Mouse (Mus musculus): ENCODE measurements around the gene Lin7c. TPM values are rescaled to one million over a fixed set of nuclear protein-coding genes. Genes with fewer than 3 reads are reported as not detected.

Gene Lin7c
- polyA plus RNA-seq, 1 experiment from 2014 or later, result 72.0 TPM

- Histone ChIP-seq H3K4me2 (replicated peaks) (no peak overlapping the region), H3K27ac (no peak overlapping the region), H3K9ac (no peak overlapping the region), H3K4me1 (replicated peaks) (peaks cover 35% of the 10 kb centered on the region), H3K27me3 (replicated peaks) (no peaks in the 10 kb centered on the region), H3K4me3 (replicated peaks) (no peak overlapping the region), H3K9me3 (no peaks in the 10 kb centered on the region), H3K36me3 (0 out of 2 replicates have a peak, but pooled peaks cover 3% of the 10 kb centered on the region)
- 85% methylated on average over 4 of the region's 4 CpGs for WGBS
- no peak for ATAC-seq
Observed at GRCm38 (mm10) chr2:109930771-109931170, 40.1 kb downstream of the Lin7c start.

- peak overlapping the region; percentile 7; the same call in 1 of the 2 replicates for H3K4me3 ChIP-seq (replicated peaks)
- H3K4me2 ChIP-seq (replicated peaks), result peak overlapping the region; percentile 48
- H3K36me3 ChIP-seq, result no peaks in the 10 kb centered on the region
- WGBS, result 15% methylated on average over 13 of the region's 13 CpGs
- no peaks in the 10 kb centered on the region for H3K27me3 ChIP-seq (replicated peaks)
- peak overlapping the region; percentile 78; the same call in 1 of the 2 replicates for H3K27ac ChIP-seq
- no peaks in the 10 kb centered on the region for H3K9me3 ChIP-seq
- peaks cover 32% of the 10 kb centered on the region for H3K4me1 ChIP-seq (replicated peaks)
- H3K9ac ChIP-seq, result 0 out of 2 replicates have a peak overlapping the region, but pooled peaks have one; percentile 11
- peak; percentile 72 for ATAC-seq
Observed at GRCm38 (mm10) chr2:109931978-109932780, 41.5 kb downstream of the Lin7c start.

- Histone ChIP-seq H3K36me3 (no peaks in the 10 kb centered on the region), H3K4me2 (replicated peaks) (peak overlapping the region; percentile 48; the same call in 1 of the 2 replicates), H3K9ac (no peak overlapping the region), H3K4me3 (replicated peaks) (no peak overlapping the region), H3K27ac (no peak overlapping the region; the same call in 1 of the 2 replicates), H3K9me3 (no peaks in the 10 kb centered on the region), H3K27me3 (replicated peaks) (no peaks in the 10 kb centered on the region), H3K4me1 (replicated peaks) (peaks cover 27% of the 10 kb centered on the region)
- 61% methylated on average over 3 of the region's 3 CpGs for WGBS
- ATAC-seq, result no peak
Observed at GRCm38 (mm10) chr2:109933151-109933550, 42.5 kb downstream of the Lin7c start.

- ATAC-seq, result no peak
- 48% methylated on average over 4 of the region's 4 CpGs for WGBS
Observed at GRCm38 (mm10) chr2:109934086-109934485, 43.4 kb downstream of the Lin7c start.

GRCm38 (mm10) chr2:109935194-109935593 lies 44.5 kb downstream of the Lin7c start:
- Histone ChIP-seq H3K27me3 (replicated peaks) (no peaks in the 10 kb centered on the region), H3K4me1 (replicated peaks) (peaks cover 20% of the 10 kb centered on the region), H3K9ac (no peak overlapping the region), H3K4me2 (replicated peaks) (no peak overlapping the region), H3K27ac (no peak overlapping the region), H3K36me3 (no peaks in the 10 kb centered on the region), H3K9me3 (no peaks in the 10 kb centered on the region), H3K4me3 (replicated peaks) (no peak overlapping the region)
- 84% methylated on average over 3 of the region's 3 CpGs for WGBS
- no peak for ATAC-seq

More at GRCm38 (mm10) chr2:109934086-109934485, 43.4 kb downstream of the Lin7c start:
- no peak overlapping the region for H3K4me2 ChIP-seq (replicated peaks)
- no peak overlapping the region for H3K27ac ChIP-seq
- H3K36me3 ChIP-seq, result no peaks in the 10 kb centered on the region
- no peaks in the 10 kb centered on the region for H3K27me3 ChIP-seq (replicated peaks)
- no peak overlapping the region for H3K4me3 ChIP-seq (replicated peaks)
- no peak overlapping the region for H3K9ac ChIP-seq
- H3K9me3 ChIP-seq, result no peaks in the 10 kb centered on the region
- peaks cover 24% of the 10 kb centered on the region for H3K4me1 ChIP-seq (replicated peaks)

GRCm38 (mm10) chr2:109935754-109936409 lies 45.2 kb downstream of the Lin7c start:
- H3K4me1 ChIP-seq (replicated peaks), result peaks cover 20% of the 10 kb centered on the region

GRCm38 (mm10) chr2:109936410-109936755 lies 45.7 kb downstream of the Lin7c start:
- Histone ChIP-seq H3K4me3 (replicated peaks) (no peak overlapping the region), H3K27me3 (replicated peaks) (no peaks in the 10 kb centered on the region), H3K4me1 (replicated peaks) (peaks cover 20% of the 10 kb centered on the region), H3K9ac (no peak overlapping the region), H3K4me2 (replicated peaks) (no peak overlapping the region), H3K36me3 (no peaks in the 10 kb centered on the region), H3K27ac (no peak overlapping the region), H3K9me3 (no peaks in the 10 kb centered on the region)
- 39% methylated on average over 2 of the region's 2 CpGs for WGBS
- no peak for ATAC-seq

More at GRCm38 (mm10) chr2:109935754-109936409, 45.2 kb downstream of the Lin7c start:
- no peak overlapping the region for H3K4me2 ChIP-seq (replicated peaks)
- H3K36me3 ChIP-seq, result no peaks in the 10 kb centered on the region
- H3K9ac ChIP-seq, result no peak overlapping the region
- no peak overlapping the region for H3K27ac ChIP-seq
- no peaks in the 10 kb centered on the region for H3K9me3 ChIP-seq
- no peaks in the 10 kb centered on the region for H3K27me3 ChIP-seq (replicated peaks)
- peak; percentile 37; the same call in 1 of the 2 replicates for ATAC-seq
- no peak overlapping the region for H3K4me3 ChIP-seq (replicated peaks)
- WGBS, result 54% methylated on average over 11 of the region's 11 CpGs

GRCm38 (mm10) chr2:109941973-109942444 lies 51.4 kb downstream of the Lin7c start:
- H3K4me2 ChIP-seq (replicated peaks), result no peak overlapping the region
- ATAC-seq, result 0 out of 2 replicates have a peak, but pooled peaks have one; percentile 14
- H3K4me1 ChIP-seq (replicated peaks), result peaks cover 4% of the 10 kb centered on the region; the same call in 1 of the 2 replicates
- no peaks in the 10 kb centered on the region for H3K9me3 ChIP-seq
- no peak overlapping the region for H3K4me3 ChIP-seq (replicated peaks)
- no peaks in the 10 kb centered on the region for H3K27me3 ChIP-seq (replicated peaks)
- WGBS, result 45% methylated on average over 5 of the region's 5 CpGs
- no peak overlapping the region for H3K9ac ChIP-seq
- no peak overlapping the region for H3K27ac ChIP-seq
- no peaks in the 10 kb centered on the region for H3K36me3 ChIP-seq

- 81% methylated on average over 8 of the region's 8 CpGs for WGBS
- H3K4me3 ChIP-seq (replicated peaks), result no peak overlapping the region
Observed at GRCm38 (mm10) chr2:109942810-109943570, 52.3 kb downstream of the Lin7c start.

GRCm38 (mm10) chr2:109944995-109945394 lies 54.3 kb downstream of the Lin7c start:
- Histone ChIP-seq H3K4me1 (replicated peaks) (peaks cover 4% of the 10 kb centered on the region; the same call in 1 of the 2 replicates), H3K4me3 (replicated peaks) (no peak overlapping the region)
- ATAC-seq, result no peak

More at GRCm38 (mm10) chr2:109942810-109943570, 52.3 kb downstream of the Lin7c start:
- H3K9me3 ChIP-seq, result no peaks in the 10 kb centered on the region
- H3K27me3 ChIP-seq (replicated peaks), result no peaks in the 10 kb centered on the region
- H3K9ac ChIP-seq, result no peak overlapping the region
- H3K27ac ChIP-seq, result no peak overlapping the region
- no peaks in the 10 kb centered on the region for H3K36me3 ChIP-seq
- peaks cover 4% of the 10 kb centered on the region; the same call in 1 of the 2 replicates for H3K4me1 ChIP-seq (replicated peaks)
- no peak for ATAC-seq
- H3K4me2 ChIP-seq (replicated peaks), result no peak overlapping the region

GRCm38 (mm10) chr2:109945532-109945931 lies 54.9 kb downstream of the Lin7c start:
- Histone ChIP-seq H3K4me1 (replicated peaks) (peaks cover 4% of the 10 kb centered on the region; the same call in 1 of the 2 replicates), H3K27me3 (replicated peaks) (no peaks in the 10 kb centered on the region), H3K36me3 (no peaks in the 10 kb centered on the region), H3K27ac (no peak overlapping the region), H3K4me3 (replicated peaks) (no peak overlapping the region), H3K9ac (no peak overlapping the region), H3K4me2 (replicated peaks) (no peak overlapping the region), H3K9me3 (no peaks in the 10 kb centered on the region)
- 88% methylated on average over 4 of the region's 4 CpGs for WGBS
- ATAC-seq, result no peak

More at GRCm38 (mm10) chr2:109944995-109945394, 54.3 kb downstream of the Lin7c start:
- Histone ChIP-seq H3K4me2 (replicated peaks) (no peak overlapping the region), H3K27me3 (replicated peaks) (no peaks in the 10 kb centered on the region), H3K36me3 (no peaks in the 10 kb centered on the region), H3K9ac (no peak overlapping the region), H3K27ac (no peak overlapping the region), H3K9me3 (no peaks in the 10 kb centered on the region)
- WGBS, result 75% methylated on average over 9 of the region's 9 CpGs
